Mouse (Mus musculus): ENCODE data around the gene Gm4981. TPM values are rescaled to one million over a fixed set of nuclear protein-coding genes. Genes with fewer than 3 reads are reported as not detected.
"Not testable (repeated sequence)": the region's sequence is repeated elsewhere in the genome, so short reads cannot be mapped to it uniquely, and the experiment has no call there.

The Gm4981 gene
- total RNA-seq (2021) = under 1 TPM in 1 of 2 experiments, not detected in 1; 0.19 TPM
- long read RNA-seq, experiment 1 = 0 reads
- long read RNA-seq, experiment 2 = 0 reads

- no peak for DNase-seq (ENCODE audit: low spot score in 2 of 2)
Measured at GRCm38 (mm10) chr10:58236613-58237012, at the start of gene Gm4981. Gene Gm4981 (minus strand): TSS chr10:58236701.

DNA sequence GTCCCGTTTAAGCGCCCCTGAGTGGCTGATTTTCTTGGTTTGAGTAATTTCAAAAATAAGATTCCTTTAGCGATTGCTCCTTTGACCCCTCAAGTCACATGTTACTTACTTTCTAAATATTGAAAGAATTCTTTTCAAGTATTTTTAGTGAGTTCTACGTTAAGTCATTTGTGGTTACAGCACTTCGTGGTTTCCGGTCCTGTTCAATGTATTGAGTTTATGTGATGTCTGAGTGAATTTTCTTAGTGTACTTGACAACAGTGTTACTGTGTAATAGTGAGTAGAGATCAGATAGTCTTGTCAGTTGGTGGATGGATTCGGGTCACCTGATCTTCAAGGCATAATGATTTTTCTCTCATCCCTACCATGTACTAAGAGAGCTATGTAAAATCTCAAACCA, 45.7 kb upstream of the Gm4981 start:
- DNase-seq (ENCODE audit: low spot score in 2 of 2) = no peak

DNA sequence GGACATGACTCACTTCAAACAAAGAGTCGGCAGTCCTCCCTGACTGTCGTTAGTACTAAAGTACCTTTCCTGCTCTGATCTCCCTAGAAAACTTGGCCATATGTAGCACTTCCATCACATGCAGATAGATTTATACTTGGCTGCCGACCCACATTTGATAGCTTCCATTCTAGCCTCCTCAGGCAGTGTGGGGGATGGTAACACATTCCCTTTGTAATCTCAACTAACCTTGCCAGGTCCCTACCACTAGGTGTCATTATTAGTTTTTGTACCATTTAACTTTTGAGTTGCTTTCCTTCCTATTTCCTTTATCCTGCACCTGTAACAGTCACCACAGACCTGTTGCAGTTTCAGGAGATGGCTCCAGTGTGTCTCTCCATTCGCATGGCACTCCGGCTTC, 22.0 kb upstream of the Gm4981 start:
- DNase-seq (ENCODE audit: low spot score in 2 of 2) = no peak

- no peak for DNase-seq (ENCODE audit: low spot score in 2 of 2)
Measured at GRCm38 (mm10) chr10:58255954-58256353, 19.5 kb upstream of the Gm4981 start.

DNA sequence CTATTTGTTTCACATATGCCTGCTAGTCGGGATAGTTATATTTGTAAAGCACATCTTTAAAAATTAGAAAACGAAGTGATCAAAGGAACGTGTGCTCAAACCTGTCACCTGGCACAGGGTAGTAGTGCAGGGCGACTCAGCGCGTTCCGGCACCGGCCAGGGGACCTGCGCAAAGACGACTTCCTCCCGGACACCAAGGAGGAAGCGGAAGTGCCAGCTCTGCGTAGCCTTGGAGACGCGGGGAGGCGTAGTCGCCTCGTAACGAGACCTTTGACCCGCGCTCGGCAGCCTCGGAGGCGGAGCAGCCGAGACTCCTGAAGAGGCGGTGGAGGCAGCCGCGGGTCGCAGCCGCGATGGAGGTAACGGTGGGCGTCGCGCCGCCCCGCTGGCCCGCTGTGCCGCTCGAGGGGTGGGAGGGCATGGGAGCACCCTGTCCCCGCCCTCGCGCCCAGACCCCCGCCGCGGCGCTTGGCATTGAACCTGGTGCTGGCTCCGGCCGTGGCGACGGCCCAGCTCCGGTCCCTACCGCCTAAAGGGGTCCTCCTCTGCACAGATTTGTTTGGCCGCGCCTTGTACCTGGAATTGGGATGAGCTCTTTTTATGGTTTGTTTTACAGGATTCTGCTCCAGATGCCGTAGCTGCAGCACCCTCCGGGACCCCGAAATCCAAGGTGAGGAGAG, 18.9 kb upstream of the Gm4981 start, which contains the start of gene Gcc2:
Gene Gcc2, plus strand, starts transcription at position 285 of the 680 bp plus-strand sequence.
- DNase-seq (ENCODE audit: low spot score in 2 of 2) = peak; percentile 86 to 93

DNA sequence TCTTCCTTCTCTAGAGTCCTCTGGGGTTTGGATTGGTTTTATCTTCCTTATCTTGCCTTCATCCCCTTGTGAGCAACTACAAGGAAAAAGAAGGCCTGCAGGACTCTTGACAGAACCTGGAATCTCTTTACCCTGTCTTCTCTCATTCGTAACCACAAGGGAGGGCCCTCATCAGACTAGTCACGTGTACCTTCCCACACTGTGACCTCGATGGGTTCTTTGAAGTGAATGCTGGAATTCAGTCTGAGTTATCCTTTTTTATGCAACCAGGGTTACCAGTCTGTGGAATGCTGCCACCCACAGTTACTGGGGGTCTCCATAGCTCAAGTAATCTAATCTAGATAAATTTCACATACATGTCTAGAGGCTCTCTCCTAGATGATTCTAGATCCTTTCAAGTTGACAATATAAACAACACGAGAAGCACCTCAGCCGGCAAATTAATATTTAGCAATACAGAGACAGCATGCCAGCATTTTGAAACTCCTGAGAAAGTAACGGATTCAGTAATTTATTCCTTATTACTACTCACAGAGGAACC, 18.2 kb upstream of the Gm4981 start:
- DNase-seq (ENCODE audit: low spot score in 2 of 2) = peak in 1 of 2 experiments; percentile 13

DNA sequence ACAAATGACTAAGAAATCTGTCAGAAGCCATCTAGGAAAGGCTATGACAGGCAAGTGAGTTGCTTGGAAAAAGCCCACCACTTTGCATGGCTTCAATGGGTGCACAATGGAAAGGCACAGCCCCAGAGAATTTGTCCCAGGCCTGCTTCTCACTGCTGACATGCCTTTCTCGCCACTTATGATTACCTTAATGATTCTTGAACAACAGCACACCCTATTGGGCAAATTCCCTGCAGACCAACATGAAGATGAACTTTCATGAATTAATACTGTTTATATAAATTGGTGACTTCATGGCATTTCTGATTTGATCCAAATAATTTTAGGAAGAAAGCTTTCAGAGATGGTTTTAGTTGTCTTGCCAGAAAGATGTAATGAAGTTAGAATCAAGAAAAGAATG, 13.0 kb upstream of the Gm4981 start:
- no peak for DNase-seq (ENCODE audit: low spot score in 2 of 2)

DNA sequence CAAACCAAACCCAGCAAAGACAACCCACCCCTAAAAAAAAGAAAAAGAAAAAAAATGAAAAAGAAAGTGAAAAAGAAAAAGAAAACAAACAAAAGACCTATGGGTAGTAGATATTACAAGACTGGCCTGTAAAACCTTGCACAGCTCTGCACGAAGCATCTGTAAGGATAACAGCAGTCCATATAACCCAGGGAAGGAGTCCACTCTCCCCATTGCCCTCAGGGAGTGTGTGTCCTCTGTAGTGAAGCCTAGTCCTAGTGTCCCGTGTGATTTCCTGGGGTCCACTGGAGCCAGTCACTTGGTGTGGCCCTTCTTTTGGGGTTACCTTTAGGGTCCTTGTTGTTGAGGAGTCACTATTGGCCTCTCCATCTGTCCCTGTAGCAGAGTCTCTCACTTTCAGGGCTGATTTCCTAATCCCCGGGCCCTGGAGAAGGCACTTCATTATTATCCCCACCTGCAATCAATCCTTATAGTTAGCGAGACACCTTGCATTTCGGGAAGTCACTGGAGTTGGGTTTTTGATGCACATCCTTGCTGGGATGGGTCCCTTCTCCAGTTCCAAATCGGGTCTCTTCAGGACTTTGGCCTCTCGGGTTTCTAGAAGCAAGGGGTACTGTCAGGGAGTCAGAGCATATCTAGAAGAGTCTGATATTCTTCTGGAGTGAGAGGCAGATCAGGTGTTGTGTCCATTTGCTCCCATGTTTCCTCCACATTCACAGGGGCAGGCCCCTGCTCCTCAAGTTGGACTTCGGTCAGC, 2.7 kb upstream of the Gm4981 start:
- peak in 1 of 2 experiments; percentile 49 for DNase-seq (ENCODE audit: low spot score in 2 of 2)

- DNase-seq (ENCODE audit: low spot score in 2 of 2) = not testable (repeated sequence)
Measured at GRCm38 (mm10) chr10:58234985-58235384, 1.5 kb downstream of the Gm4981 start.

- DNase-seq (ENCODE audit: low spot score in 2 of 2) = not testable (repeated sequence)
Measured at GRCm38 (mm10) chr10:58233740-58234121, 2.8 kb downstream of the Gm4981 start.

- not testable (repeated sequence) for DNase-seq (ENCODE audit: low spot score in 2 of 2)
Measured at GRCm38 (mm10) chr10:58233054-58233739, 3.3 kb downstream of the Gm4981 start.

DNA sequence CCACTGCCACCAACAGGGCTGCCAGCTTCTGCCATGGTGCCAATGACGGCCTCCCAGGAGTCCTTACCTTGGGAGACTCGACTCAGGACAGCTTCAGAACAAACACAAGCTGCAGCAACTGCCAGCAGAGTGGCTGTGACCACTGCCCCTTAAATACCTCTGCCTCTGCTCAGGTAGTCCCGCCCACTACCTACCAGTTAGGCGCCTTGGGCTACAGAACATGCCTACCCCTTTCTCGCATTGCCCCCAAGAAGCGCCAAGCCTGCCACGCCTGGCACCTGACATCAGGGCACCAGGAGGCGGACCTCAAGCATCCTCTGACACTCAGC, 3.9 kb downstream of the Gm4981 start, which contains the start of gene Duxf3:
Gene Duxf3, minus strand, starts transcription at position 35 of the 329 bp plus-strand sequence.
- not testable (repeated sequence) for DNase-seq (ENCODE audit: low spot score in 2 of 2)

- peak; percentile 60 to 61 for DNase-seq (ENCODE audit: low spot score in 2 of 2)
Measured at GRCm38 (mm10) chr10:58231779-58232640, 4.5 kb downstream of the Gm4981 start.

GRCm38 (mm10) chr10:58231088-58231487, 5.4 kb downstream of the Gm4981 start:
- DNase-seq (ENCODE audit: low spot score in 2 of 2) = not testable (repeated sequence)

DNA sequence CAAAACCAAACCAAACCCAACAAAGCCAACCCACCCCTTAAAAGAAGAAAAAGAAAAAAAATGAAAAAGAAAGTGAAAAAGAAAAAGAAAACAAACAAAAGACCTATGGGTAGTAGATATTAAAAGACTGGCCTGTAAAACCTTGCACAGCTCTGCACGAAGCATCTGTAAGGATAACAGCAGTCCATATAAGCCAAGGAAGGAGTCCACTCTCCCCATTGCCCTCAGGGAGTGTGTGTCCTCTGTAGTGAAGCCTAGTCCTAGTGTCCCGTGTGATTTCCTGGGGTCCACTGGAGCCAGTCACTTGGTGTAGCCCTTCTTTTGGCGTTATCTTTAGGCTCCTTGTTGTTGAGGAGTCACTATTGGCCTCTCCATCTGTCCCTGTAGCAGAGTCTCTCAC, 6.5 kb downstream of the Gm4981 start:
- not testable (repeated sequence) for DNase-seq (ENCODE audit: low spot score in 2 of 2)

DNA sequence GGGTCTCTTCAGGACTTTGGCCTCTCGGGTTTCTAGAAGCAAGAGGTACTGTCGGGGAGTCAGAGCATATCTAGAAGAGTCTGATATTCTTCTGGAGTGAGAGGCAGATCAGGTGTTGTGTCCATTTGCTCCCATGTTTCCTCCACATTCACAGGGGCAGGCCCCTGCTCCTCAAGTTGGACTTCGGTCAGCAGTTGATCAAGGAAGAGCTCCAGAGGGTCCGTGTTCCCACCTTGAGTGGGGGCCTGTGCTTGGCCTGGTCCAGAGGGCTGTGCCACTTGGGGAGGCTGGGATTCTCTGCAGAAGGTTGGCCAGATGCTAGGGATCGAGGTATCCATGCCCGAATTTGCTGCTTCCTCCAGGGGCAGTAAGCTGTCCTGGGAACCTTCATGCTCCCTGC, 8.7 kb downstream of the Gm4981 start:
- DNase-seq (ENCODE audit: low spot score in 2 of 2) = not testable (repeated sequence)

DNA sequence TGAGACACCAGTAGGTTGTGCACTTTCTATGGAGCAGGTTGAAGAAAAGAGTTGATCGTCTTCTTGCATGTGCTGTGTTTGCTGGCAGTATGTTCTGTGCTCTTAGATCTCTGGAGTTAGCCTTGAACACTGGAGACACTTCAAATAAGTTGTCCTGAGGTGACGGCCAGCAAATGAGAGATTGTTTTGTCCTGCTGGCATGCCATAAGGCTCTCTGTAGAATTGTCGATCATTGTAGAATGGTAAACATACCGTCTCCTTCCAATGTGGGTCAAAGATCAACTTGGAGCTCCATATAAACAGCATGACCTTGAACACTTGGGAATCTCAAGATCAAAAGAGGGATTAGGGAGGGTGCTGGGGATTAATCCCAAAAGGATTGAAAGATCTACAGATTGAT, 10.1 kb downstream of the Gm4981 start:
- DNase-seq (ENCODE audit: low spot score in 2 of 2) = not testable (repeated sequence)

GRCm38 (mm10) chr10:58224827-58225785, 11.4 kb downstream of the Gm4981 start, which contains the start of gene AW822073:
Gene AW822073 (minus strand): TSS chr10:58224930.
- DNase-seq (ENCODE audit: low spot score in 2 of 2) = not testable (repeated sequence)
